Mouse (Mus musculus): Measurements from ENCODE around the gene Tcp11. TPM values are rescaled to one million over a fixed set of nuclear protein-coding genes. Genes with fewer than 3 reads are reported as not detected.

Tcp11 gene
- total RNA-seq, 1 experiment from 2014 or later, result not detected

DNA sequence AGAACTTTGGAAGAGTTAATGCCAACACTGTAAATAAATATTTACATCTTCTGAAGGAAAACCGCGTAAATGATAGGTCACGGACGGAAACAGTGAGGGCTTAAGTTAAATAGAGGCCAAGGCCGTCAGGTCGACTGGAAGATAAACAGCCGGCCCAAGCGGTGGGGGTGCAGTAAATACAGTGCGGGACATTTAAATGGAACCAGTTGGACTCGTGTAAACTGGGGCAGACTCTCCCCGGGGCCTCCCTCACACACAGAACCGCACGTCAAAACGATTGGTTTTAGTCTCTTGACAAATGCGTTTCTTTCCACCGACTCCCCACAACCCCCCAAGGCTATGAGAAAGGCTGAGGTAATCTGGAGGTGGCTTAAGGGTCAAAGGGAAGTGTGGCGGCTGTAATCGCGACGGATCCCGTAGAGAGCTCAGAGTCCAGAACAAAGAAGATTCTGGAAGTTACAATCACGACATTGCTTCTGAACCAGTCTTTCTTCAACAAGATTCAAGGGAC, 4.0 kb upstream of the Tcp11 start:
- DNase-seq, result no peak

DNA sequence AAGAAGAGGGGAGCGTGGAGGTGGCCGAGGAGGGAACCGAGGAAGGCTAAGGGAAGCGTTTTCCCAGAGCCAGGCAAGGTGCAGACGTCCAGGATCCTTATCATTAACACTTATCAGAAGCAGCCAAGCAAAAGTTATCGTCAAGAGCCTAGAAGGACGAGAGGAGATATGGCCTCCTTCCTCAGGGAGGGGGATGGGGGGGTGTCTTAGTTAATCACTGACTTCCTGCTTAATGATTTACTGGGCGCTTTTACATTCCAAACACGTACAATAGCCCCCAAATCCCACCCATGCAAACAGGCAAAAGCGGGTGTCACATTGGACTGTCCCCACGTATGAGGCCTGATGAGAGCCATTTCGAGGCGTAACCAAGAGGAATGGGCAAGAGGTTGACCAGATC, 2.4 kb upstream of the Tcp11 start:
- DNase-seq, result no peak

DNA sequence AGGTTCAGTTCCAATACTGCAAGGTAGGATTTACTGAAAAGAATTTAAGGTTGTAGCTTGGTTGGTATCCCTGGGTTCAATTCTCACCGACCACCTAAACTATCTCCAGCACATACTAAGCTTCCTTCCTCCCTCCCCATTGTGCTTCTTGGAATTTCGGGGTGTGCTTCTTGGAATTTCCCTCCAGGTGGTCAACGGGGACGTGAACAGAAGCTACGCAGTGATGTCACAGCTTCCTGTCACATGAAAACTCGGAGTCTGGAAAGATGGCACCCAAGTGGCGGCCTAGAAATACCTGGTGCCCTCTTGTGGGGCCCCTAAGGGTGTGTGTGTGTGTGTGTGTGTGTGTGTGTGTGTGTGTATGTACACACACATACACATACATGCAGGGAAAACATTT, 1.4 kb upstream of the Tcp11 start:
- no peak for DNase-seq

DNA sequence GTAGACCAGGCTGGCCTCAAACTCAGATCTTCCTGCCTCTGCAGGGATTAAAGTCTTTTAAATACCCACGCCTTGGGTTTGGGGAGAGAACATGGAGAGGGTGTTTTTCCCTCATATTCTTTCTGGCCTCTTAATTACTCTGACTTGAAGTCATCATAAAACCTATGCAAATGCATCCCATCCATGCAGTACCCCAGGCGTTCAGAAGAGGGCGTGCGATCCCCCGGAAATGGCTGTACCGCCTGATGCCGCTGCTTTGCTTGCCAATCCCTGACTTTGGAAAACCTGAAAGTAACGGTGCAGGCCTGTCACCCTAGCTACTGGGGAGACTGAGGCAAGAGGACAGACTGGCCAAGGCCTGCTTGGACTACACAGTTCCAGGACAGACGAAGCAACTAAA, 946 bp upstream of the Tcp11 start:
- peak; percentile 75 for DNase-seq

DNA sequence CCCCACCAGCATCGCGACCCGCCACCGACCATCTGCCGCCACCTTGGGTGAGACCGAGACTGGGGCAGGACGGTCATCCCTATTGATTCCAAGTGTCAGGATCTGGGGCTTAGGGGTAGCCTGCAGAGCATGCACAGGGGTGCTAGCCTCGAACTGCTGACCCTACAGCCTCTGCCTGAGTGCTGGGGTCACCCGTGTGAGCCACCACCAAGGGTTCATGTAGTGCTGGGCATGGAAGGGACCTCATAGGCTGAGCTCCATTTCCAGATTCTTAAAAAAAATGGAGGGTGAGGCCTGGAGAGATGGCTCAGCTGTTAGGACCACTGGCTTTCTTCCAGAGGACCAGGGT, 352 bp upstream of the Tcp11 start:
- no peak for DNase-seq

DNA sequence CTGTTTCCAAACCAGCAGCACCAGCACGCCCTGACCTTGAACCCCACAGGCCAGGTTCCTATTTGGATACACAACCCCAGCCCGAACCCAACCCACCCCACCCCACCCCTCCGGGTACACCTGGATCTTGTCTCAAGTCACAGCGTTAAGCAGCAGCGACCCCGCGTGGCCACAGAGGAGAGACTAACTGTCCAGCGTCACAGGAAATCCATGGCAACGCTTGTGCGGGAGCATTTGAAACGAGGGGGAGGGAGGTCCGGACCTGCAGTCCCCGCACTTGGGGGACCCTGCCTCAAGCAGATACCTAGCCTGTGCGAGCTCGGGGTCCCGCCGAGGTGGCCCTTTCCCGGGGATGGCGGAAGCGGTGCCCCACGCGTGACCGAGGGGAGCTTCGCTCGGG, 821 bp downstream of the Tcp11 start:
- DNase-seq, result peak; percentile 93

DNA sequence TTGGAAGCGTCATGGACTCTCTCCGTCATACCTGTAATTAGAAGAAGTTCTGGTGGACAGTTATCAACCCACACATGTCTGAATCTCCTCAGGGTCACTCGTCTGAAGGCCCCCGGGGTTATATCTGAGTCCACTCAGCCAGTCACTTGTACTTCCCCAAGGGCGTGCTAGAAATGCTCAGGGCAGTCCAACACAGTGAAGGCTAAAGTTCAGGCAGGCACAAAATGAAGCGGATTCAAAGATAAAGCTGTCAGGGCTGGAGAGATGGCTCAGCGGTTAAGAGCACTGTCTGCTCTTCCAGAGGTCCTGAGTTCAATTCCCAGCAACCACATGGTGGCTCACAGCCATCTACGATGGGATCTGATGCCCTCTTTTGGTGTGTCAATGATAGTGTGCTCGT, 2.4 kb downstream of the Tcp11 start:
- no peak for DNase-seq

DNA sequence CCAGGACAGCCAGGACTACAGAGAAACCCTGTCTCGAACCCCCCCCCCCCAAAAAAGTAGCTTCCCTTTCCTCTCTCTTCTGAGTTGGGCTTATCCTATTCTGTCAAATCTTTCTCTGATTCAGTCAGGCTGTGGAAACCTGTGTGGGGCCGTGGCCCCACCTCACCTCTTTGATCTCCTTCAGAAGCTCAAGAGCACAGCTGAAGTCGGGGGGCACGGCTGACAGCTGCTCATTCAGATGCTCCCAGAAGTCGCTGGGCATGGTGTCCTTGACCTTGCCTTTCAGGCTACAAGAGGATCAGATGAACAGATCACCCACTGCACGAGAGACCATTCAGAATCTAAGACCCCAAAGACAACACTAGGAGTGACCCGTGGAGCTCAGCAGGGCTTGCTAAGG, 6.0 kb downstream of the Tcp11 start:
- DNase-seq, result no peak

DNA sequence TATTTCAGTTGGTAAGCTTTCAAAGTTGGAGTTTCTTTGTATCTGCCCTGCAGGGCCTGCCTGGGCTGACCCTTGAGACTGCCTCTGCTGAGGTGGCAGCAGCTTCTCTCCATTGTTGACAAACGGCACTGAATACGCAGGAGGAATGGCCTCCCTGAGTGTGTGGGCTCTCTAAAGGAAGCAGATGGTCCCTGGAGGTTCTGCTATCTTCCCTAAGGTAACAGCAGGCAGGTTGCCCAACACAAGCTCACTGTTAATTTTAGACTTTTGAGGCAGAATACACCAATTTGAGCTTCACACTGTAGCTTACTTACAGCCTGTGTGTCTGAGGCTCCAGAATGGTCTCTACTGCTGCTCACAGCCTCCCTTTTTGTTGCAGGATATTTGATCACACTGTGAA, 7.7 kb downstream of the Tcp11 start:
- DNase-seq, result no peak

DNA sequence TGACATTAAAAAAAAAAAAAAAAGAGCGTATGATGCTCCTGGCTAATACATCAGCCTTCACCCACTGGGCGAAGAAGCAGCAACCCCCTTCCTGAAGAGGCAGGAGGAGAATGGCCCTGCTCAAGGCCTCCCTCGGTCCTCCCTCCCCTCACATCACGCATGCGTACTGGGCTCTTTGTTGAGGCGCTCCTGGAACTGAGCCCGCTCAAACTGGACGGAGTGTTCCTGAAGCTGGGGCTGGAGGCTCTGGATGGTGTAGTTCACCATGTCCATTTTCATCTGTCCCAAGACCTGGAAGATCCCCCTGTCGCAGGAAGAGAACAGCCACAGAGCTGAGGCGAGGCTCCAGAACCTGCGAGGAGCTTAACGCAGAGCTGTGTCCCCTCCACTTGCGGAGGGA, 10.2 kb downstream of the Tcp11 start:
- peak; percentile 93 for DNase-seq

DNA sequence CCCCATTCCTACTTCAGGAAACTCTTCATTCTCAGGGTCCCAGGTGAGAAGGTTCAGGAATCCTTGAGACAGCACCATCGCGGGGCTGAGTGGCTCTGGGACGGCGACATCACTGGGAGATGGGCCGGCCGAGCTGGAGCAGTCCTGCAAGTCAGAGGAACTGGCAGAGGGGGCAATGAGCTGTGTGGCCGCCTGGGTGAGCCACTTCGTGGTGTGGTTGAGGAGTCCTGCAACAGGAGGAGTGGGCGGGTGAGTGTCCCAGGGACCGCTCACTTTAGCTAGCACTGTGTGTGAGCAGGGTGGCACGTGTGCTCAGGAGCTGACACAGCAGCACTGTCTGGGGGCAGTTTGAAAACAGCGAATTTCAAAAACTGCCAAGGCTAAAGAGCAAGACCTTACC, 11.0 kb downstream of the Tcp11 start:
- peak; percentile 31 for DNase-seq

DNA sequence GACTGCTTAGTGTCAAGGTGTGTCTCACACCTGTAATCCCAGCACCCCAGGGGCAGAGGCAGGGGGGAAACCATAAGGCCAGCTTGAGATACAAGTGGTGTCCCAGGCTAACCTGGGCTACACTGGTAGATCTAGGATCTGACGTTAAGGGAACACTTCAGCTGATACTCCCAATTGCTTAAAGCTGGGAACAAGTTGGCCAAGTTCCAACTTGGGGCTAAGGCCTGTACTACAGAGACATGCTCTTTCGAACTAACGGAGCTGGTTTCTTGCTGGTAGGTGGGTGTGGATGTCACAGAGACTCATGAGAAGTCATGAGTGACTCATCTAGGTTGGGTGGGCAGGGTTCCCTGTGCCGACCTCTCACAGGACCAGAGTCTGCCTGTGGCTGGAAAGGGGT, 13.1 kb downstream of the Tcp11 start:
- no peak for DNase-seq

DNA sequence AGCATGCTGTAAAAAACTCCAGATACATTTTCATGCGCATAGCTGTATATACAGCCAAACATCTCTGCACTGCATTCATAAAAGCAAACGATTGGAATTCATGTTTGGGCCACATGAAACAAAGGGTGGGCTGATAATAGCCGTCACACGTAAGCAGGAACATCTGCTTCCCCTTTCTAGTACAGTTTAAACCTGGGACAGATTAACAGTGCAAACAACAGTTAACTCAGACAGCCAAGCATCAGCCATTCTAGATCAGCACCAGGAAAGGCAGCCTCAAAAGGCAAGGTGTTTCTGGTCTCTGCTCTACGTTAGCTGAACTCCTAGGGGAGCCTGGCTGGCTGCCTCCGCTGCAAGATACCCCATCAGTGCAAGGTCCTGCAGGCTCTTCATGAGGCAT, 17.3 kb downstream of the Tcp11 start:
- no peak for DNase-seq

DNA sequence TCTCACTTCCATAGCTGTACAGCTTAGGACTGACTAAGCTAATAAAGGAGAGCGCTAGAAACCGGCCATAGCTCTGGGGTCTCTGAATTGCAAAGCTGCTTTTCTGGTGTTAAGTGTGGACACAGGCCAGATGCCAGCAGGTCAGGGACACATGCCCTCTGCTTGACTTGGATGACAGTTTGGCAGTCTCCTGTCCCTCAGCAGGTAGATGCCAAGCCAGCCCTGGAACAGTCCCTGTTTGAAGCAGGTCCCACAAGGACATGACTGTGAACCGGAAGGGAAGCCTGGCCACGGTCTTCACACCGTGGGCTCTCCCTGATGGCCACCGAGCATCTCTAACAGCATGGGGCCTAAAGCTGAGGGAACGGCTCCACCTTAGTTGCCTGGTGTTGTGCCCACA, 17.7 kb downstream of the Tcp11 start:
- DNase-seq, result peak; percentile 55

DNA sequence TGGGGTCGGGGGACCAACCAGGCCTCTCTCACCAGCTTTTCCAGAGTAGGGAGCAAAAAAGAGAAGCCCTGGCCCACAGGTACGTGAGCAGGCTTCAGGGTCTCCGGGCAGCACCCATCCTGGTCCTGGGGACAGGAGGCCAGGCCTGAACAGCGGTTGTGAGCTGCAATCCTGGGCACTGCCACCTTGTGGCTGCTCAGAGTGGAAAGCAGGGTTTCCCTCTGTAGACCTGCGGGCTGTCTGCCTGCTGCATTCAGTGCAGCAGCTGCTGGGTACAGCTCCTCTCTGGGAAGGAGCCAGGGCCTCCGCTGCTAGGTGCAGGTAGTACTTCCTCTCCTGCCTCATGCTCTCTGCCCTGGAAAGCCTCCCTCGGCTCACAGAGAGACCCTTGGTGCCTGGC, 19.0 kb downstream of the Tcp11 start:
- peak; percentile 68 for DNase-seq

DNA sequence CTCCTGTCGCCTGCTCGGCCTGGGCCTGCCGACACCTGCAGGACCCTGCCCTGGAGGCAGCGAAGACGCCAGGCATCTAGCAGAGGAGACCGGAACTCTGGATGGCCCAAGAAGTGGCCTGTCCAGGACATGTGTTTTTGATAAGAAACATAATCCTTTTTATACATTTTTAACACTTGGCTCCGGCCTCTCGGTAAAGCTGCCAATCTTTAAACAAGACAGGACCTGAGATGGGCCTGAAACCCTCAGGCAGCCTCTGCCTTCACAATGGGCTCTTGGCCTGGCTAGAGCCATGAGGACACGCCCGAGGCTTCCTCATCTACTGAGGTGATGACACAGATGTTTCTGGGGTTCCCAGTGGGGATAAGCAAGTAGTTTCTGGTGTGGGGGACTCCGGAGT, 19.8 kb downstream of the Tcp11 start:
- DNase-seq, result no peak

DNA sequence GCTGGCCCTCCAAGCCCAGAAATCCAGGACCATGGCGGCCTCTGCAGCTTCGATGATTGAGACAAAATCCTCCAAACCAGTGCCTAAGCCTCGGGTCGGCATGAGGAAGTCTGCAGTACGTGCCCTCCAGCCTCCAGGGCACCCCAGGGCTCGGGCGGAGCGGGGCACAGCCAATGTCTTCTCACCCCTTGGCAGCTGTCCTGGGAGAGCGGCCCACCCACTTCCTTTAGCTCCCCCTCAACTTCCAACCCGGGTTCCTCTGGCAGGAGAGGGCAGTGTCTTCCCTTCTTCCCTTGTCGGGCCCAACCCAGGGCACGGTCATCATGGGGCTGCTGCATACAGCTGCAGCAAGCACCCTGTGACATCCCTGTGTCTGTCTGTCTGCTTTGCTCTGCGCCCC, 22.1 kb downstream of the Tcp11 start:
- no peak for DNase-seq

DNA sequence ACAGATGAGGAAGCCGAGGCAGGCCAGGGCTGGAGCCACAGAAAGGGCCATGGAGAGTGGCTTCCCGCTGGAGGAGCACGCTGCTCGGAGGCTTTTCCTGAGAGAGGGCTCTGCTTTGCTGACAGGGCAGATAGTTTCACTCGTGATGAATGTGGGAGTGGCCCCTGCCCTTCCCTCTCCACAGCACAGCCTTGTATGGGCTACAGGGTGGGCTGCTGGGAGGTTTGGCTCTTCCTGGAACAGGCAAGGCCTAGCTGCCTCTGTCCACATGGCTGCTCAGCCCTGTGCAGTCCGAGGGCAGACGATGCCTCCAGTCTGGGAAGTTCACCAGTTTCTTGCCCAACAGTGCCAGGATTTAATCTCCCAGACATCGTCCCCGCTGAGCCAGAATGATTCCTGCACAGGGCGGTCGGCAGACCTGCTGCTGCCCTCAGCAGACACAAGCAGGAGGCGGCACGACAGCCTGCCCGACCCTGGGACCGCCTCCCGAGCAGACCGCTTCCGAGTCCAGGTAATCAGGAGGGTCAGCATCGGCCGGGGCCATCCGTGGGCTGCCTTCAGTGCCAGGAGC, 28.1 kb downstream of the Tcp11 start:
- DNase-seq, result no peak

DNA sequence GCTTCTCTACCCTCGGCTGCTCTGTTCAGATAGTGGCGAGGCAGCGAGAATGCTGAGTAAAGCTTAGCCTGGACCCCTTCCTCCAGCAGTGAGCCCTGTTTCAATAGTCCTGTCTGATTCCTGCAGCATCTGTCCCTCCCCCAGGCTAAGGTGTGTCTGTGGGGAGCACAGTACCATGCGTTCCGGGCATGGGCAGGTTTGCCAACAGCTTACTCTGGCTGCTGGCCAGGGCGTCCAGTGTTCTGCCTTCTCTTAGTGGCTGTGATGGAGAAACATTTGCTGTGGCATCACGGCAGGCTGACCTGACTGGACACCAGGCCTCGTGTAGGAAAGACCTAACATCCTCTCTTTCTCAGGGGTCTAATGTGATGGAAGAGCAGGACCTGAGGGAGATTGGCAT, 30.2 kb downstream of the Tcp11 start:
- DNase-seq, result peak; percentile 69

DNA sequence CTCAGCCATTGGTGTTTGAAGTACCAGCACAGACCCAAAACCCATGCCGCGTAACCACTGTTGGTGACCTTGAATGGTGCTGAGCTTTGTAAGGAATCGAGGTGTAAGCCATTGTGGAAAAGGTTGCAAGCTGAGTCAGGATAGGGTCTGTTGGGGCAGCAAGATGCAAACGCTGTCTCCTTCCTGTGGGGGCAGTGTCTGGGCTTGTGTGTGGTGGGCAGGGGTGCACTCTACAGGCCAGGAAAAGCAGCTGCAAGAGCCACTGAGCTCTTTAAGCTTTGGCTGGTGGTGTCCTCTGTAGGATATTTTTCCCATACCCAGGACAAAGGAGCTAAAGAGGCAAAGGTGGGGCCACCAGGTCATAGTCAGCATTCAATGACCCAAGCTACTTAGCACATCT, 32.0 kb downstream of the Tcp11 start:
- DNase-seq, result peak; percentile 74

DNA sequence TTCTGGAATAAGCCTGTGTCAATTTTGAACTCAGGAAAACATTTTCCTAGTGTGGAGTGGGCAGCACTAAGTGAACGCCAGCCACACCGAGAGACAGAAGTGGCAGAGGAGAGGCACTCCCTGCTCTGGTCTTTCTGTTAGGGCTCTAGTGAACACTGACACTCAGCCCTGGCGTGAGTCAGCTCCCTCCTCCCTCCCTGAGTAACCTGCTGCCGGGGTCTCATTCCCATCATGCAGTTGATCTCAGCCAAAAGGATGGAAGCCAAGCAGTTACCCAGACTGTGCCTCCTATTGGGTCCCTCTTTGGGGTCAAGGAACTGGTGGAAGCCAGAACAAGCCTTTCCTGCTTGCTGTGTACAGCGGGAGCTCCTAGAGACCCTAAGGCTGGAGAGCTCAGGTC, 32.9 kb downstream of the Tcp11 start:
- DNase-seq, result no peak

DNA sequence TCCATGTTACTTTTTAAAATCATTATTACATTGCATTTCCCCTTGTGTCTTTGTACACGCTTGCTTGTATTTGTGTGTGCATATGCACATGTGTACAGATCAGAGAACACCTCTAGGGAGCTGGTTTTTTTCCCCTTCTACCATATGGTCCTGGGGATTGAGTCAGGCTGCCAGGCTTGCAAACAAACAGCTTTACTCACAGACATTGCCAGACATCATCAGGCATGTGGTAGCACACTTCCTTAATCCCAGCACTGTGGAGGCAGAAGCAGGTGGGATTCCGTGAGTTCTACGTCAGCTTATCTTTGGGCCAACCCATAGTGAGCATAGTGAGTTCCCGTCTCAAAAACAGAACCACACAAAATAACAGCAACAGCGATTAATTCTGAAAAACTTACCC, 33.4 kb downstream of the Tcp11 start:
- no peak for DNase-seq

DNA sequence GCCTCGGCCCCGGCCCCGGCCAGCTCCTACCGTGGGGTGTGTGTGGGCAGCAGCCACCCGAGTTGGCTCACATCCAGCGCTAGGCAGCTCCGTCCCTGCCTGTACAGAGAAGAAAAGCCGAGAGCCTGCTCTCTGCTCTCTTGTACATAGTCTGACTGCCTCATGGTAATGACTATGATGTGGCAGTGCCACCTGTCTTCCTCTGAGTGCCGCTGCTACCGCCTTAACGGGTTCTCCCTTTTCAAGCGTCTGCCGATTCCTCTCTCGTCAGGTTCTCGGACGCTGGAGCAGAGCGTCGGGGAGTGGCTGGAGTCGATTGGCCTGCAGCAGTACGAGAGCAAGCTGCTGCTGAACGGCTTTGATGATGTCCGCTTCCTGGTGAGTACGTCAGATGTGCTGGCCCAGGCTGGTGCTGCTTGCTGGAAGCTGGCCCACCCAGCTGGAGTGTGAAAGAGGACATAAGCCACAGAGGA, 38.1 kb downstream of the Tcp11 start:
- DNase-seq, result peak; percentile 37

DNA sequence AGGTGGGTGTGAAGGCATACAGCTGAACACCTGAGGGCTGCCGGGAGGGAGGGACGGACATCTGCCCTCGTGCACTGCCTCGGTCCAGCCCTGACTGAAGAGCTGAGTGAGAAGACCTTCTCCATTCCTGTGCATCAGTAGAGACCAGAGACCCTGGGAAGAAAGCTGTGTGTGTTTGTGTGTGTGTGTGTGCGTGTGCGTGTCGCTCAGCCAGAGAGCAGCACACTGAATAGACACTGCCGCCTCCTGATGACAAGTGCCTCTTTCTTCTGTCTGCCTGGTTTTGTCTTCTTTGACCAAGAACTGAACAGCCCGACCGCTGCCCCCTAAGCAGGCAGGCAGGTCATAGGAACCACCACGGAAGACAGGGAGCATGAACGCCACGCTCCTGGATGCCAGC, 39.1 kb downstream of the Tcp11 start:
- no peak for DNase-seq

DNA sequence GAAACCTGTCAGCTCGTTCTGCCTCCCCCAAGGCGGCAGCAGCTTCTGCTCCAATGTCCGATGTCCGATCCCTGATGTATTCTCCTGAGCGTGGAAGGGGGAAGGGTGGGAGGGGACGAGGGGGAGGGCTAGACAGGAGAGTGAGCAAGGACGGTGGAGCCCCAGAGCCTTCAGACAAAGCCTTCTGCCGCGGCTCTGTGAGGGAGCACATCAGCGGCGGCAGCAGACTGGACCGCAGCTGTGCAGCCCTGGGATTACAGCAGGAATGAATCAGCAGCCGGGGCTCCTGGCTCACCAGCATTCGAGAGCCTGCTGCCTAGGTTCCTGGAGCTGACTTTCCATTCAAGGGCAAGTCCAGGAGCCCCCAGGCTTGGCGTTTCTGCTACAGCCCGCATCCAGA, 39.8 kb downstream of the Tcp11 start:
- DNase-seq, result peak; percentile 68

All from adrenal gland, postnatal 14 days (tissue).